Mouse (Mus musculus): ENCODE measurements around the gene 6030452D12Rik. TPM values are rescaled to one million over a fixed set of nuclear protein-coding genes. Genes with fewer than 3 reads are reported as not detected.

6030452D12Rik gene
- polyA plus RNA-seq (2015; fragmentation: Nextera tagmentation; extraction: Ambion mirVana): not detected in 2 replicates

DNA sequence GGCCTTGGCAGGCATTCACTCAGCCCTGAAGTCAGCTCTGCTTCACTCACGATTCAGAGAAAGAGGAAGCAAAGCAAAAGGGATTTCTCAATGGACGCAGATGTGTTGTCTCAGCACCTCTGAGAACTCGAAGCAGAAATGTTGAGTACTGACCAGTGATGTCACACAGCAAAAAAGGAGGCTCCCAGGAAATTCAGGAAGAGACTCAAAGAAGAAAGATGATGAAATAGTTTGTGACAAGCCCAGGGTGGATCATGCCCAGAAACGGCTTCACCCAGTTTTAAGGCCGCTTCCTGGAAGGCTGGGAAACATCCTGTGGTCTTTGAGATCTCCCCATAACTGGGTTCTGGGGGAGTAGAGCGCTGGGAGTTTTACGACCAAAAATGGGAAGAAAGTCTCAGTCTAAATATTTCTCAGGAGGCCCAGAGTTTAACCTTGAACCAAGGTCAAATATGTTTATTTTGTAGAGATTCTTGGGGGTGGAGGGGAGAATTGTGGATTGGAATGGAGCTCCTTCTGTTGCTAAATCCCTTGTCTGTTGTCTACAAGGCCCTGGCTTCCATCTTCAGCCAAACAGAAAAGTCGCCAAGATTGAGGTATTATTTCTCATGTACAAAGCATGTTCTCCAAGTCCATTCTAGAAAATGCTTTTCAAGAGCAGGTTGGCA lies at the start of gene 6030452D12Rik:
Gene 6030452D12Rik, plus strand, starts transcription at position 505 of the 668 bp plus-strand sequence.
- Histone ChIP-seq H3K9me3 (replicated peaks) (no peaks in the 10 kb centered on the region), H3K4me2 (no peak within 1 kb of the TSS), H3K27me3 (no peaks in the 10 kb centered on the region), H3K4me3 (no peak within 1 kb of the TSS), H3K4me1 (replicated peaks) (peaks cover 3% of the 10 kb centered on the region), H3K9ac (no peak within 1 kb of the TSS), H3K36me3 (no peaks in the 10 kb centered on the region), H3K27ac (no peak within 1 kb of the TSS)
- WGBS: 63% methylated on average over 8 of the region's 8 CpGs
- ATAC-seq (replicated peaks; ENCODE audit: insufficient number of reproducible peaks, insufficient read depth, low FRiP score, low read depth): no peak

DNA sequence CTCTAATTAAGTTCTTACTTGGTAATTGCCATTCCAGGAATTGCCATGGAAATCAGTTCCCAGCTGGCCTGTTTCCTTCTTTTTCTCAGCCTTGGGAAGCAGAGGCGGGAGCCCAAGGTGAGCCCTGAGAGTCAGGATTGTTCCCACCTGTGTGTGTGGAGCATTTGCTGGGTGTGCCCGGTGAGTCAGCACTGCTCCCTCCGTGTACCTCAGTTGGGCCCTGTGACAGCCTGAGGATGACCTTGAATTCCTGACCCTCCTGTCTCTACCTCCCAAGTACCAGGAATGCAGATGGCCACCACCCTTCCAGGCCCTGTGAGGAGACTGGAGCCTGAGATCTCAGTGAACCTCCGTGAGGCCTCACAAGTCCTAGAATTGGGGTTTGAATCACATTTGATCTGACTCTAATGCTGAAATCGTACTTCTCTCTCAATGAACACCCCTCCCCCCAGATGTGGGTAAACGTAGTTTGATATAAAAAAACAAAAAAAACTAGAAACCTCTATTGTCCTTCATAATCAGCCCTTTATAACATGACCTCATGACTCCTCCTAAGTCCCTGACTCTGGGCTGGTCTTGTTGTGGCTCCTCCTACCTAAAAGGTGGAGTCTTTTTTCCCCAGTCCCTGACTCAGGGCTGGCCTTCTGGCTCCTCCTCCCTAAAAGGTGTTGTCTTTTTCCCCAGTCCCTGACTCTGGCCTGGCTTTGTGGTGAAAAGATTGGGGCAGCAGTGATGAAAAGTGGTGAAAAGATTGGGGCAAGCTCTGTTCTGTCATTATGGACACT lies 48.8 kb upstream of the 6030452D12Rik start:
- no peak overlapping the region for H3K9ac ChIP-seq
- H3K4me2 ChIP-seq: no peak overlapping the region
- H3K27me3 ChIP-seq: no peaks in the 10 kb centered on the region
- H3K4me3 ChIP-seq: no peak overlapping the region
- no peak for ATAC-seq (replicated peaks; ENCODE audit: insufficient number of reproducible peaks, insufficient read depth, low FRiP score, low read depth)
- no peaks in the 10 kb centered on the region for H3K4me1 ChIP-seq (replicated peaks)
- 71% methylated on average over 6 of the region's 6 CpGs for WGBS
- H3K9me3 ChIP-seq (replicated peaks): no peaks in the 10 kb centered on the region
- H3K27ac ChIP-seq: no peak overlapping the region
- H3K36me3 ChIP-seq: no peaks in the 10 kb centered on the region

DNA sequence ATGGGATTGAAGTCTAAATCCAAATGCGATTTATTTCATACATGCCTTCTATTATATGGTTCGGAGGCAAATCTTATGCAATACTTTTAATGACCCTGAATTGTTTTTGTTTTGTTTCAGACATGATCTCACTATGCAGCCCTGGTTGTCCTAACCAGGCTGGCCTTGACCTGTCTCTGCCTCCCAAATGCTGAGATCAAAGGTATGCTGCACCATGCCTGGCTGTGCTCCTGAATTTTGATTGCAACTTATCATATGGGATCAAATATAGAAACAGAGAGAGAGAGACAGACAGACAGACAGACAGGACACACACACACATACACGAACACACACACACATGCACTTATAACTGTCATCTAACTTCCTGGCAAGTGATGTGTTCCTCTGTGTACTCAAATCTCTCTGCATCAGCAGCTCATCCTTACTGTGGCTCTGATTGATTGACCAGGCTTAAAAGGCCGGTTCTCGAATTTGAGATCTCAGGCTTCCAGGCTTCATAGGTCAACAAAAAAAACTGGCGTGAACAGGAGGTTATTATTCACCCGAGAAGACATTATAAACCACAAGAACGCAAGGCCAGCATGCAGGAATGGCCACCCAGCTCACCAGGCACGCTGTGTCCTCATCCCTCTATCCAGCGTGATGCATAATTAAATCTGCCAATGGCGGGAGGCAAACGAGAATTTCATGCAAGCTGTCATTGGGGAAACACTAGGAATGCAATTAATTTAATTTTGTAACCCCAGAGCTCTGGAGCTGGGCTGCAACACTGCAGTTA lies 47.4 kb upstream of the 6030452D12Rik start:
- Histone ChIP-seq H3K4me2 (no peak overlapping the region), H3K4me3 (no peak overlapping the region), H3K9ac (no peak overlapping the region), H3K4me1 (replicated peaks) (no peaks in the 10 kb centered on the region), H3K27ac (no peak overlapping the region), H3K9me3 (replicated peaks) (no peaks in the 10 kb centered on the region), H3K36me3 (no peaks in the 10 kb centered on the region), H3K27me3 (no peaks in the 10 kb centered on the region)
- no peak for ATAC-seq (replicated peaks; ENCODE audit: insufficient number of reproducible peaks, insufficient read depth, low FRiP score, low read depth)
- 76% methylated on average over 12 of the region's 12 CpGs for WGBS

DNA sequence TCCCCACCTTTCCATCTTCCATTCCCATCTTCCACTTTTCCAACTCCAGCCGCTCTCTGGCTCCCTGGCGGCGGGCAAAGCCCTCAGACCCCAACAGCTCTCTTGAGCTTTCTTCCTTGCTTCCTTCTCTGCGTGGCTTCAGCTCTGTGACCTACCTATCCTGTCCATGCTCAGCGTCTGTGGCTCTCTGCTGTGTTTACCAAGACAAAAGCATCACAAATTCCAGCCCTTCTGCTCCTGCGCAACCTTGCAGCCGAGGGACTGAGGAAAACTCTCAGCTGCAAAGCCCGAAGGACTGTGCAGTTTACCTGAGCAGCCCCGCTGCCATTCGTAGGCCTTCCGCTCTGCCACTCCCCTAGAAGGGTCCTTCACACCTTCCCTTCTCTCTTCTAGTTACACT lies 46.3 kb upstream of the 6030452D12Rik start:
- 70% methylated on average over 11 of the region's 11 CpGs for WGBS
- no peaks in the 10 kb centered on the region for H3K36me3 ChIP-seq
- H3K27ac ChIP-seq: no peak overlapping the region
- no peaks in the 10 kb centered on the region for H3K27me3 ChIP-seq
- no peak for ATAC-seq (replicated peaks; ENCODE audit: insufficient number of reproducible peaks, insufficient read depth, low FRiP score, low read depth)
- no peak overlapping the region for H3K4me2 ChIP-seq
- no peaks in the 10 kb centered on the region for H3K4me1 ChIP-seq (replicated peaks)
- H3K9me3 ChIP-seq (replicated peaks): no peaks in the 10 kb centered on the region
- no peak overlapping the region for H3K4me3 ChIP-seq
- no peak overlapping the region for H3K9ac ChIP-seq

DNA sequence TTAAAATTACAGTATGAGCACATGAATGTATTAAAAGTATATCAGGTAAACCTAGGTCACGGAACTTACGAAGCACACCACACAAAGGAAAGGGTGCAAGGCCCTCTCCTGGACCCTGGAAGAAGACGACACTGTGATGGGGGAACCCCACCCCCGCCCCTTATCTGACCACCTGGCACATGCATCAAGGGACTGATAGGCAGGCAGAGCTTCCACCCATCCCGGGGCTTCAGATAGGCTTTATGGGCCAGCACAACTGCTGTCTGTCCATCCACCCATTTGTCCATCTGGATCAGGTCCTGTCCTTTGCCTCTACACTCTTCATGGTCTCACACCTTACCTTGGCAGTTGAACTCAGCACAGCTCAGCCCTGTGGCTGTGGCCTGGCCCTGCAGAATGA lies 38.2 kb upstream of the 6030452D12Rik start:
- Histone ChIP-seq H3K9ac (no peak overlapping the region), H3K4me1 (replicated peaks) (peaks cover 15% of the 10 kb centered on the region), H3K27me3 (no peaks in the 10 kb centered on the region), H3K4me3 (no peak overlapping the region), H3K4me2 (no peak overlapping the region), H3K36me3 (no peaks in the 10 kb centered on the region), H3K9me3 (replicated peaks) (no peaks in the 10 kb centered on the region), H3K27ac (no peak overlapping the region)
- 56% methylated on average over 5 of the region's 5 CpGs for WGBS
- ATAC-seq (replicated peaks; ENCODE audit: insufficient number of reproducible peaks, insufficient read depth, low FRiP score, low read depth): no peak

DNA sequence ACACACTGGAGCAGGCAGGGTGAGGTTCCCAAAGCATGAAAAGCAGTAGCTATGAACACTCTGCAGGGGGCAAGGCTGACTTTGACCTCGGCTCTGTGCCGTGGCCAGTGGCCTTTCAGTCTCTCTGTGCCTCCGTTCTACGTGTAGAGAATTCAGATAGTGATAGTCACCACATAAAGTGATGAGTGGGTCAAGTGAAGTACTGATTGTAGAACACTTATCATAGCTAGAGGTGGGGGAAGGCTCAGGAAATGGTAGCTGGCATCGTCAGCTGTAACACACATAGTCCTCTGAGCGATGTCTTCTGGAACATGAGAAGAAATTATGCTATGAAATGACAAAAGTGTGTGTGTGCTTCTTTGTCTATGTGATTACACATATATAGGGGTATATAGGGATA lies 36.5 kb upstream of the 6030452D12Rik start:
- H3K4me2 ChIP-seq: no peak overlapping the region
- no peak overlapping the region for H3K9ac ChIP-seq
- H3K4me3 ChIP-seq: no peak overlapping the region
- no peaks in the 10 kb centered on the region for H3K36me3 ChIP-seq
- H3K27ac ChIP-seq: no peak overlapping the region
- WGBS: 38% methylated on average over 6 of the region's 6 CpGs
- no peaks in the 10 kb centered on the region for H3K27me3 ChIP-seq
- no peak for ATAC-seq (replicated peaks; ENCODE audit: insufficient number of reproducible peaks, insufficient read depth, low FRiP score, low read depth)
- peaks cover 15% of the 10 kb centered on the region for H3K4me1 ChIP-seq (replicated peaks)
- H3K9me3 ChIP-seq (replicated peaks): no peaks in the 10 kb centered on the region

DNA sequence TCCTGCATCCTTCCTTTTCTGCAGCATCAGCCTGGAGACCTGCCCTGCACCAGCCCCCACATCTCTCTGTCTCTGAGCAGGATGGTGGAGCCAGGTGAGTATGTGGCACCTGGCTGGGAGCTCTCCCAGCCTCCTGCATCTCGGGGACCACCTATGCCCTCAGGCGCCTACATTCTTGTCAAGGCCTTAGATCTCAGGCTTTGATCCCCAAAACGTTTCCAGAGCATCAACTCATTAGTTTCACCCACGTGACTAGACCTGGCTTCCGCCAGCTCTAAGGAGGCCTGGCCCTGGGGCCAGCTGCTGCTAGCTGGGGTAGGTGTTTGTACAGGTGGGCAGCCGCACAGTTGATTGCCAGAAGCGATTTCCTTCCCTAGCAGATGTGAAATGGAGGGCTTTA lies 30.8 kb upstream of the 6030452D12Rik start:
- Histone ChIP-seq H3K9me3 (replicated peaks) (no peaks in the 10 kb centered on the region), H3K36me3 (no peaks in the 10 kb centered on the region), H3K9ac (no peak overlapping the region), H3K4me2 (no peak overlapping the region), H3K27ac (no peak overlapping the region), H3K4me1 (replicated peaks) (no peaks in the 10 kb centered on the region), H3K4me3 (no peak overlapping the region), H3K27me3 (no peaks in the 10 kb centered on the region)
- ATAC-seq (replicated peaks; ENCODE audit: insufficient number of reproducible peaks, insufficient read depth, low FRiP score, low read depth): no peak
- WGBS: 66% methylated on average over 7 of the region's 7 CpGs

DNA sequence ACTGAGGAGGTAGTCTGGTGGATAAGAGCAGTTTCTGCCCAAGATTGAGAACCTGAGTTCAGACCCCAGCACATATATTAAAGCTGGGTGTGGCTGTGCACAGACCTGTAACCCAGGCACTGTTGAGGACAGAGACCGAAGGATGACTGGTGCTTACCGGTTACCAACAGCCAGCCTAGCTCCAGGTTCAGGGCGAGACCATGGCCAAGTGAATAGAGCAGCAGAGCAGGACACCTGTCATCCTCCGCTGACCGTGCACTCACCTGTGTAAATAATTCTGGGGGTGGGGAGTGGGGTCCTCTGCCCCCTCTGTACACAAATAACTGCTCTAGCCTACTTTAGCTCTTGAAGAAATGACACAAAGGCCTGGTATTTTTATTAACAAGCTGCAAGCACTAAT lies 26.3 kb upstream of the 6030452D12Rik start:
- H3K9me3 ChIP-seq (replicated peaks): no peaks in the 10 kb centered on the region
- H3K9ac ChIP-seq: no peak overlapping the region
- H3K27ac ChIP-seq: no peak overlapping the region
- no peaks in the 10 kb centered on the region for H3K27me3 ChIP-seq
- H3K36me3 ChIP-seq: no peaks in the 10 kb centered on the region
- H3K4me3 ChIP-seq: no peak overlapping the region
- 84% methylated on average over 5 of the region's 5 CpGs for WGBS
- ATAC-seq (replicated peaks; ENCODE audit: insufficient number of reproducible peaks, insufficient read depth, low FRiP score, low read depth): no peak
- H3K4me1 ChIP-seq (replicated peaks): no peaks in the 10 kb centered on the region
- H3K4me2 ChIP-seq: no peak overlapping the region

DNA sequence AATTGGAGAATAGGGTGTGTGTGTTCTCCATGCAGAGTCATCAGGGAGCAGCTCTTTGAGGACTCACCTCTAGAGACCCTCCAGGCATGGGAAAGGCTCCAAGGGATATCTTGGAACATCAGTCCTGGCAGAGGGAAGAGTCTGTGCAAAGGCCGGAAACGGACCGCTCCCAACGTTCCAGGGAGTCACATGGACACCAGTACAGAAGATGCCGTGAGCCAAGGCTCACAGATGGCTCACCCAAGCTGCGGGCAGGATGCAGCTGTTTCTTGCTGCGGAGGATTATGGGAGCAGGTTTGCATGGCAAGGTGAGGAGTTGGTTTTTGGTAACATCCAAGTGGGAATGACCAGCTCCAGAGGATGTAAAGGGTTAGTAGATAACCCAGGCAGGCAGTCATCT lies 3.9 kb downstream of the 6030452D12Rik start:
- ATAC-seq (replicated peaks; ENCODE audit: insufficient number of reproducible peaks, insufficient read depth, low FRiP score, low read depth): no peak
- peaks cover 17% of the 10 kb centered on the region for H3K4me1 ChIP-seq (replicated peaks)
- H3K36me3 ChIP-seq: no peaks in the 10 kb centered on the region
- WGBS: 87% methylated on average over 7 of the region's 7 CpGs
- H3K4me2 ChIP-seq: no peak overlapping the region
- H3K27me3 ChIP-seq: no peaks in the 10 kb centered on the region
- no peak overlapping the region for H3K9ac ChIP-seq
- H3K4me3 ChIP-seq: no peak overlapping the region
- no peak overlapping the region for H3K27ac ChIP-seq
- no peaks in the 10 kb centered on the region for H3K9me3 ChIP-seq (replicated peaks)

DNA sequence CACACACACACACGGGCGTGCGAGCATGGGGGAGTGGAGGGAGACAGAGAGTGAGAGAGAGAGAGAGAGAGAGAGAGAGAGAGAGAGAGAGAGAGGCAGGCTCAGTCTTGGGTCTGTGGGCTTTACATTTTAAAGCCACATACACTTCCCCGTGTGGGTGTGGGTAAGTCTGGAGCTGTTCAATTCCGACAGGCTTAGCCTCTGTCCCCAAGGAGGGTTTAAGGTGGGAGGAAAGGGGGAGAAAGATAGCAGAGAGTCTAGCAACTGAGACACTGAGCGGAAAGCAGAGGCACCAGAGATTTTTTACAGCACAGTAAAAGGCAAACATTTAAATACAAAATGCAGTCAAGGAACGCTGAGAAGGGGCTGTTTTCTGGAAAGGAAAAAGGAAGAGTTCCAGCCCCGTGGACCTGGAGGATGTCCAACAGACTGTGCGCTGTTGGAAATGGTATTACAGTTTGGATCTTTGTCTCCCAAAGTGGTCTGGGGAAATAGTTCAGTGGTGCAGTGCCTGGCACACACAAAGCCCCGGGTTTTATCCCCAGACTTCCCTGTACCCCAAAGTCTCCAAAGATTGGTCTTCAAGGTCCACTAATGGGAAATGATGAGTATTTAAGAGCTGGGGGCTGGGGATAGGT lies 5.1 kb downstream of the 6030452D12Rik start:
- Histone ChIP-seq H3K4me2 (no peak overlapping the region), H3K4me3 (no peak overlapping the region), H3K36me3 (no peaks in the 10 kb centered on the region), H3K4me1 (replicated peaks) (peaks cover 20% of the 10 kb centered on the region), H3K27ac (0 out of 2 replicates have a peak overlapping the region, but pooled peaks have one; percentile 30), H3K27me3 (no peaks in the 10 kb centered on the region), H3K9me3 (replicated peaks) (no peaks in the 10 kb centered on the region), H3K9ac (no peak overlapping the region)
- WGBS: 49% methylated on average over 10 of the region's 10 CpGs
- ATAC-seq (replicated peaks; ENCODE audit: insufficient number of reproducible peaks, insufficient read depth, low FRiP score, low read depth): no peak

DNA sequence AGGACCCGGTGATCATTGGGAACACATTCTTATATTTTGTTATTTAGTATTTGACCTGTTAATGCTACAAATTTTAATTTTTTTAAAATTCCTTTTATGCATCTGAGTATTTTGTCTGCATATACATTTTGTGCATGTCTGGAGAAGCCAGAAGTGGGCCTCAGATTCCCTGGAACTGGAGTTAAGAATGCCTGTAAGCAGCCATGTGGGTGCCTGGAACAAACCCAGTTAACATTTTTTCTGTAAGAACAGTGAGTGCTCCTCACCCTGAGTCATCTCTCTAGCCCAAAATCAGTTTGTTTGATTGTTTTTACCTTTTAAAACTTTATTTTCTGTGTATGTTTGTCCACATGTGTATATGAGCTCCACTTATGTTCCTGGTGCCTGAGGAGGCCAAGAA lies 5.8 kb downstream of the 6030452D12Rik start:
- H3K27me3 ChIP-seq: no peaks in the 10 kb centered on the region
- 85% methylated on average over 1 of the region's 1 CpGs for WGBS
- H3K36me3 ChIP-seq: no peaks in the 10 kb centered on the region
- H3K4me3 ChIP-seq: no peak overlapping the region
- H3K9ac ChIP-seq: no peak overlapping the region
- H3K4me2 ChIP-seq: no peak overlapping the region
- no peak overlapping the region for H3K27ac ChIP-seq
- H3K9me3 ChIP-seq (replicated peaks): no peaks in the 10 kb centered on the region
- ATAC-seq (replicated peaks; ENCODE audit: insufficient number of reproducible peaks, insufficient read depth, low FRiP score, low read depth): no peak
- peaks cover 25% of the 10 kb centered on the region for H3K4me1 ChIP-seq (replicated peaks)

Data from heart, embryonic 15.5 days (tissue).